Mouse (Mus musculus) splenic B cell, adult 2 months (primary cell): ENCODE results near the gene Pik3ip1.

Experiments
- DNase-seq: peaks from one replicate; pipeline ENCODE4 v3.0.0-alpha.2; 2011; ENCODE audit warnings: low read depth, low spot score
- H3K27me3 ChIP-seq: 2 replicates; pipeline ENCODE4 v1.6.1; 2012; ENCODE audit warnings: mild to moderate bottlenecking, low read length, moderate library complexity, mixed read lengths; ENCODE audit not compliant: control insufficient read depth, poor library complexity, insufficient read depth, severe bottlenecking
- H3K36me3 ChIP-seq: 2 replicates; pipeline ENCODE4 v1.6.1; 2012; ENCODE audit warnings: mild to moderate bottlenecking, low read length, moderate library complexity, mixed read lengths; ENCODE audit not compliant: control insufficient read depth, poor library complexity, insufficient read depth, severe bottlenecking

Pik3ip1 gene

GRCm38 (mm10) chr11:3337961-3338360 lies 7.8 kb downstream of the Pik3ip1 start:
- Histone ChIP-seq H3K36me3 (peaks cover 8% of the 10 kb centered on the region), H3K27me3 (no peaks in the 10 kb centered on the region)
- no peak for DNase-seq

DNA sequence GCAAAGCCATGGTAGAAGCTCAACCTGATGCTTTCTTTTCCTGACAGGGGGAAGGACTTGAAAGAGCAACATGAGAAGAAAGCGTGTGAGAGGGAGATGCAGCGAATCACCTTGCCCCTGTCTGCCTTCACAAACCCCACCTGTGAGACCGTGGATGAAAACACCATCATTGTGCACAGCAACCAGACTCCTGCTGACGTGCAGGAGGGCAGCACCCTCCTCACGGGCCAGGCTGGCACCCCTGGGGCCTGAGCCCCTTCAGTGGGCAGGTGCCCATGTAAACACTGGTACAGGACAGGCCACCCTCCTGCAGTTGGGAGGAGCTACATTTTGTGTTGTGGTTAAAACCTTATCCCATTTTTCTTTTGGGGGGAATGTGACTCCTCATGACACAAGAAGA lies 11.3 kb downstream of the Pik3ip1 start:
- H3K27me3 ChIP-seq: no peaks in the 10 kb centered on the region
- no peak for DNase-seq
- H3K36me3 ChIP-seq: peaks cover 19% of the 10 kb centered on the region

- Histone ChIP-seq H3K27me3 (no peaks in the 10 kb centered on the region), H3K36me3 (peaks cover 19% of the 10 kb centered on the region)
- DNase-seq: no peak
Measured at GRCm38 (mm10) chr11:3344916-3345315, 14.7 kb downstream of the Pik3ip1 start.

- Histone ChIP-seq H3K27me3 (no peaks in the 10 kb centered on the region), H3K36me3 (peaks cover 19% of the 10 kb centered on the region)
- no peak for DNase-seq
Measured at GRCm38 (mm10) chr11:3346351-3346750, 16.1 kb downstream of the Pik3ip1 start.

GRCm38 (mm10) chr11:3347091-3347834 lies 17.1 kb downstream of the Pik3ip1 start:
- Histone ChIP-seq H3K36me3 (peaks cover 15% of the 10 kb centered on the region), H3K27me3 (no peaks in the 10 kb centered on the region)
- peak; percentile 89 for DNase-seq

- Histone ChIP-seq H3K27me3 (no peaks in the 10 kb centered on the region), H3K36me3 (peaks cover 15% of the 10 kb centered on the region)
- DNase-seq: no peak
Measured at GRCm38 (mm10) chr11:3347835-3348195, 17.6 kb downstream of the Pik3ip1 start.

DNA sequence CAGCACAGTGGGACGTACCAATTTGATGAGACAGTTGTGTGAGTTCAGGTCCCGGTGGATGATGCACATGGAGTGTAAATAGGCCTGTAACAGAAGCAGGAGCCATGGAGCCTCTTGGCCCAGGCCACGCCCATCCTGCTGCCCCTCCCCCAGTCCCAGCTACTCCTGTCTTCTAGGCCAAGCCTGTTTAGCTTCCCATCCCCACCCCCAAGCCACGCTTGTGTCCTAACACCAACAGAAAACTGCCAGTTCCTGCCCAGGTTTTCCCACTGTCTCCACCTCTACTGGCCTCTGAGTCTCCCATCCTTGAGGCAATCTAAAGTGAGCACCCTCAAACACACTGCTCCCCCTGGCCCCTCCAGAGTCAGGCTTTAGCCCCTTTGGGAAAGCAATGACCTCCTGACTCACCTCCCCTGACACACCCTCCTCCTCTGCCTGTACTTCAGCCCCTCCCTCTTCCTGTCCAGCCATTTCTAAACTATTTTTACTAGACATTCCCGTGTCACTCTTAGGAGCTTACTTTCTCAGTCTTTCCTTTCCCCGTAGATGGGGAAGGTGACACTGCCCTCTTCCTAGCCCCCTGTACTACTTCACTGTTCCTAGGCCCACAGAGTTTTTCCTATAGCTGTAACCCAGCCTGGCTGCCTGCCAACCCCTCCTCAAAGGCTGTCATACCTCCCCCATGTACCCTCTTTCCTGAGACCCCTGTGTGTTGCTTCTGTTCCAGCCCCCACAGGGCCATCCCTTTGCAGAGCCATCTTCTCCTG lies 18.6 kb downstream of the Pik3ip1 start:
- no peak for DNase-seq
- H3K36me3 ChIP-seq: peaks cover 7% of the 10 kb centered on the region
- H3K27me3 ChIP-seq: no peaks in the 10 kb centered on the region

DNA sequence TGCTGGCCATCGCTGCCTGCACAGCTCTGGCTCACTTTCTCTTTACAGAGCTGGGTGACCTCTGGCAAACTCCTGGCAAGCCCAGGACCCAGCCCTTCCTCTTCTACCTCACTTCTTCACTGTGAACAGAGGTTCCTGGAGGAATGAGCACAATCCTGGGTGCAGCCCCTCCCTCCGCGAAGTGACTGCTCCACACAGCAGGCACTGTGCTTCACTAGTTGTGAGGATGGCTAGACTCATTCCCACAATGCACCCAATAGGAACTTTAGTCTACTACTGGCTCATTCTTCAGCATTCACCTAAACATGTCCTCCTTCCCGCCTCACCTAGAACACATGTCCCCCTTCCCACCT lies 19.1 kb downstream of the Pik3ip1 start:
- Histone ChIP-seq H3K36me3 (peaks cover 4% of the 10 kb centered on the region), H3K27me3 (no peaks in the 10 kb centered on the region)
- no peak for DNase-seq

DNA sequence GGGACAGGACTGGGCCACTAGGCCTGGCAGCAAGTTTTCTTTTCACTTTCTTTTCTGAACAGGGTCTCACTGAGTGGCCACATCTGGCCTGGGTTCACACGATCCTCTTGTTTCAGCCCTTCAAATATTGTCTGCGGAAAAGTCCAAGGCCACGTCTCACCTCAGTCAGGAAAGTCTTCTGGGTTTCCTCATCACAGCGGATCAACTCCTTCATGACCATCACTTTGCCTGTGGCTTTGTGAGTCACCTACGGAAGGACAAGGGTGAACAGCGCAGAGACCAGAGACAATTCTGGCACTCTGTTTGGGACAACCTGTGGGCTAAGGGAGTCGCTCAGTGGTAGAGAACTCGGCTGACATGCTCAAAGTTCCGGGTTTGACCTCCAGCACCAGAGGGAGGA lies 21.9 kb downstream of the Pik3ip1 start:
- H3K27me3 ChIP-seq: no peaks in the 10 kb centered on the region
- peaks cover 4% of the 10 kb centered on the region; the same call in 1 of the 2 replicates for H3K36me3 ChIP-seq
- no peak for DNase-seq

DNA sequence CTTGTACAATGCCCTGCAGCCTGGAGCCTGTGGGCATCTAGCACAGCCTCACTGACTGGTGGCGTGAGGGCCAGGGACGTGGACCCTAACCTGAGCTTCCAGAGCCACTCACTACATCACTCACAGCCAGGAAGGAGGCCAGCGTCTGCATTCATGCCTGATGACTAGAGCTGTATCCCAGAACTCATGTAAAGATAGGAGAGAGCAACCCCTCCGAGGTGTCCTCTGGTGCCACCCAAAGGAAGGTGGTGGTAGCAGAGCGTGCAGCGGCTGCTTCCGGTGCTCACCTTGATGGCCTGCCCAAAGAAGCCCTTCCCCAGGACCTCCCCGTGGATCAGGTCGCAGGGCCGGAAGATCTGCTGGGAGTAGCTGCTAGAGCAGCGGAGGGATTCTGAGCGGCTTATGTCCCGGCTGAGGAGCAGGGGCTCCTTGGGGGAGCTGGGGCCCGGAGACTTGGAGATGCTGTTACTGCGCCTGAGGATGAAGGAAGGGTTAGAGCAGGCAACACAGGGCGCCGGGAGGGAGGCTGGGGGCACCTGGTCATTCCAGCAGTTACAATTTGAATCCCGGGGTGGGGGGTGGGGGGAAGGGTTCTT lies 22.9 kb downstream of the Pik3ip1 start:
- DNase-seq: no peak

GRCm38 (mm10) chr11:3362854-3363253 lies 32.7 kb downstream of the Pik3ip1 start:
- Histone ChIP-seq H3K36me3 (peaks cover 5% of the 10 kb centered on the region), H3K27me3 (no peaks in the 10 kb centered on the region)
- DNase-seq: no peak

More for the DNA sequence above, 22.9 kb downstream of the Pik3ip1 start:
- no peaks in the 10 kb centered on the region for H3K27me3 ChIP-seq
- H3K36me3 ChIP-seq: peaks cover 4% of the 10 kb centered on the region; the same call in 1 of the 2 replicates

DNA sequence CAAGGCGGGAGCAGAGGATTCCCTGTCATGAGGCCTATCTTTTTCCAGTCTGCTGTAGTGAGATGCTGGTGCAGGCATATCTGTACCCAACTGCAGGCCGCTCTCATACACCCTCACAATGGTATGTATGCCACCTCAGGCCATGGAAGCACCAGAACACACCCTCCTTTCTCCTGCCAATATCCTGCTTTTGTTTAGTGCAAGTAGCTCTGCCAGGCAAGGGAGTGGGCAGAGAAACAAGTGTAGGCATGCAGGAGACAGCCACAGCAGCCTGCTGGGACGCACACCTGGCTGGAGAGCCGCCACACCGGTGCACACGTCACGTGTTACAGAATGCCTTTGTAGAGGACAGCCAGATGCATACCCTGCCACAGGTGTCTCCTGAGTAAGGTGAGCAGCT lies 36.2 kb downstream of the Pik3ip1 start:
- Histone ChIP-seq H3K27me3 (no peaks in the 10 kb centered on the region), H3K36me3 (no peaks in the 10 kb centered on the region; the same call in 1 of the 2 replicates)
- DNase-seq: no peak

DNA sequence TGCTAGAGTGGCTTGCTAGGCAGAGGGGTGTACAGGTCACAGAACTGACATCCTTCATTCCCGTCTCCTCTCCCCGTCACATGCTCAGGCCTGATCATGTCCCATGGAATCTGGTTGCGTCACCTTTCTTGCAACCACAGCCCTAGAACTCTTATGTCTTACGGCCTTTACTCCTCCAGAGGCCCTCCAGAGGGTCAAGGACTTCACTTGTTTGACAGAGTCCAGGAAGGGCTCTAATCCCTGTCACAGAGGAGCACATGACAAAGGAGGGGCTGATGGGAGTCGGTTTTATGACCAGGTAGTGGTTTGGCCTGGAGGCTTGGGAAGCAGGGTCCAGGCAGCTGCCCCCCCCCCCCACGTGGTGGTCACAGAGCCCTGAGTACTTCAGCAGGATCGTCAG lies 38.8 kb downstream of the Pik3ip1 start:
- no peaks in the 10 kb centered on the region; the same call in 1 of the 2 replicates for H3K36me3 ChIP-seq
- no peak for DNase-seq
- no peaks in the 10 kb centered on the region for H3K27me3 ChIP-seq

DNA sequence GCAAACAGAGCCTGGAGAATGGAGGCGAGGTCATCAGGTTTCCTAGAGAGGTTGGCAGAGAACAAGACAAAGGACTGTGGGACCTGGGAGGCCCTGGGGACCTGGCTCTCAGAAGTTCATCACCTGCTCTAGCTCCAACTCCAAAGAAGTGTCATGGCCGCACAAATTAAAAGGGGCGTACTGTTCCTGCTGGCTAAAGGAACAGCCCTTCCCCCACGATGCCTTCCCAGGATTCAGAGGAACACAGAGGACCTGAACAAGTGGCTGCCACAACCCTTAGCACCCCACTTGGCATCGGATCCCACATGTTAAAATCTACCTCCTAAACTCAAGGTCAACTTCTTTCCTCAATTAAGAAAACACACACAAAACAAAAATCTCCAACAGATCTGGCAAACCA lies 39.2 kb downstream of the Pik3ip1 start:
- H3K27me3 ChIP-seq: no peaks in the 10 kb centered on the region
- H3K36me3 ChIP-seq: no peaks in the 10 kb centered on the region; the same call in 1 of the 2 replicates
- DNase-seq: no peak

DNA sequence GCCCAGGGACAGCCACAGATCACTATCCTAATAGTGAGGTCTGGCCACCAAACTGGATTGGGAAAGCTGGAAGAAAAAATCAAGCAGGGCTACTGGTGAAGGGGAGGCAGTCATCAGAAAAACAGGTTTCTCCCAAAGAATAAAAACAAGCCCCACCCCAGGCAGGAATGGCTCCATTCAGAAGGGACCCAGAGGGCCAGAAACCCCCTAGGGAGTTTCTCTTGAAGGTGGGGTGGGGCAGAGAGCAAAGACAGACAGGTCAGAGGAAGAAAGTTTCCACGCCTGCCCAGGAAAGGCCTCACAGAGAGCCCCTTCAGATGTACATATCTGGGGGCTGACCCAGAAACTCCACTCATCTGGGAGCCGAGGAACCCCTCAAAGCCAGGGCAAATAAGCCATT lies 40.0 kb downstream of the Pik3ip1 start:
- DNase-seq: no peak
- no peaks in the 10 kb centered on the region; the same call in 1 of the 2 replicates for H3K36me3 ChIP-seq

More for the DNA sequence above, 40.0 kb downstream of the Pik3ip1 start:
- no peaks in the 10 kb centered on the region for H3K27me3 ChIP-seq
